Mouse (Mus musculus): ENCODE results near the gene Gm20795. TPM values are rescaled to one million over a fixed set of nuclear protein-coding genes. Genes with fewer than 3 reads are reported as not detected.
"Not testable (repeated sequence)": the region's sequence is repeated elsewhere in the genome, so short reads cannot be mapped to it uniquely, and the experiment has no call there.

The Gm20795 gene
- polyA plus RNA-seq (2014; fragmentation: Nextera tagmentation; extraction: Ambion mirVana), result not detected in 2 replicates

DNA sequence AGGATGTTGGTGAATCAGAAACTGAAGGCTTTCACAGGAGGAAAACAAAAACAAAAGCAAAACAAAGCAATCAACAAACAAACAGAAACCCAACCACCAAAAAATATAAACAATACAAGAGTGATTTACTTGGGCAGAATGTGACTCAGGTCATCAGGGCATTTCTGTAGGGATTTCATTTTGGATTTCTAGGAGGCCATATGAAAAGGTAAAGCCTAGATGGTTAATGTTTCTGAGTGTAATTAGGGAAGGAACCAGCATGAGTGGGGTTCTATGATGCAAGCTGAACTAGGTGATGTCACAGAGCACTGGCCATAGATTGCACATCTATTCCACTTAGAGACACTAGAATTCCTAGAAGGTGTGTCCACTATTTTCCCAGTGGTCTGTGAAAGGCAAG lies at the start of gene Gm20795:
Gm20795 (plus strand) TSS at position 301 of the 400 bp plus-strand sequence.
- not testable (repeated sequence) for H3K4me1 ChIP-seq (ENCODE audit: insufficient read depth); H3K9ac ChIP-seq; H3K27ac ChIP-seq (ENCODE audit: low read depth); H3K4me2 ChIP-seq; H3K27me3 ChIP-seq (ENCODE audit: insufficient read depth, low read length); H3K4me3 ChIP-seq (ENCODE audit: low read depth, low read length); DNase-seq; ATAC-seq (ENCODE audit: insufficient read depth); H3K9me3 ChIP-seq (ENCODE audit: low read depth, low read length); H3K36me3 ChIP-seq (ENCODE audit: insufficient read depth)

DNA sequence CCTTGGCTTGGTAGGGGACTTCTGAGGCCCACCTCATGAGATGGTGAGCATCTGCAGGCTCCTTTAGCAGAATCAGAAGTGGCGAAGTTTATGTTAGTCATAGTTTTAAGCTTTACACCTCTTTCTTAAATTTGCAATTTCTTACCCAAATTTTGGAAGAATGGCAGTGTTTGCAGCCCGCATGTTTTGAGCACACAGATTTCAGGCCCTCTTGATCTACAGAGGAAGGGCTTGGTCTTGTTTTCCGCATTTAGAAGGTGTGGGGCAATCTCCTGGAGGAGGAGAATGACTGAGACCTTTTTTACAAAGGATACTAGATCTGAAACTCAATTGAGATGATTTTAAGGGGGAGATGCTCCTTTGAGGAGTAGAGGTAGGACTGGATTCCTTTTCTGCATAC lies 29.0 kb upstream of the Gm20795 start, which contains the start of gene Gm21797:
Gm21797 (minus strand) TSS at position 101 of the 400 bp plus-strand sequence.
- not testable (repeated sequence) for H3K4me1 ChIP-seq (ENCODE audit: insufficient read depth); H3K9me3 ChIP-seq (ENCODE audit: low read depth, low read length); H3K36me3 ChIP-seq (ENCODE audit: insufficient read depth); H3K9ac ChIP-seq; H3K4me2 ChIP-seq; H3K27ac ChIP-seq (ENCODE audit: low read depth); H3K4me3 ChIP-seq (ENCODE audit: low read depth, low read length); ATAC-seq (ENCODE audit: insufficient read depth); H3K27me3 ChIP-seq (ENCODE audit: insufficient read depth, low read length); DNase-seq
- no CpG with 5 or more reads among the region's 3 CpGs for WGBS

Other genes with a start within 250 kb of the Gm20795 start
- not detected in 2 replicates for gene Gm21852, start 152.9 kb upstream of the Gm20795 start, polyA plus RNA-seq (2014; fragmentation: Nextera tagmentation; extraction: Ambion mirVana)
- gene Gm21797, start 29.1 kb upstream of the Gm20795 start, polyA plus RNA-seq (2014; fragmentation: Nextera tagmentation; extraction: Ambion mirVana), result not detected in 2 replicates